Mouse (Mus musculus) liver, embryonic 11.5 days (tissue): ENCODE results near the gene Etl4. TPM values are rescaled to one million over a fixed set of nuclear protein-coding genes. Genes with fewer than 3 reads are reported as not detected.
"Not testable (repeated sequence)": the region's sequence is repeated elsewhere in the genome, so short reads cannot be mapped to it uniquely, and the experiment has no call there.

Experiments used
- ATAC-seq: fragments of 200-750 bp; cut with Nextera tagmentation; replicated peaks from 2 replicates; pipeline ENCODE4 v1.8.0; 2017; ENCODE audit warnings: moderate number of reproducible peaks, mild to moderate bottlenecking, moderate TSS enrichment, moderate library complexity; ENCODE audit not compliant: low FRiP score
- DNase-seq: peaks from one replicate; pipeline ENCODE4 v3.0.0-alpha.2; 2017; ENCODE audit warnings: low spot score
- H3K27ac ChIP-seq: fragments of 300-500 bp; sonication (generic); 2 replicates; pipeline ENCODE4 v1.5.1; 2014; ENCODE audit warnings: mild to moderate bottlenecking, low read depth, low read length, control low read depth
- H3K27me3 ChIP-seq: fragments of 300-500 bp; sonication (generic); replicated peaks from 2 replicates; pipeline ENCODE4 v1.6.1; 2014; ENCODE audit warnings: low read length, mixed read lengths; ENCODE audit not compliant: control insufficient read depth, insufficient read depth
- H3K36me3 ChIP-seq: fragments of 300-500 bp; sonication (generic); 2 replicates; pipeline ENCODE4 v1.6.1; 2014; ENCODE audit warnings: mild to moderate bottlenecking, low read length, moderate library complexity, mixed read lengths; ENCODE audit not compliant: control insufficient read depth, insufficient read depth
- H3K4me1 ChIP-seq: fragments of 300-500 bp; sonication (generic); replicated peaks from 2 replicates; pipeline ENCODE4 v1.6.1; 2014; ENCODE audit warnings: low read length, mixed read lengths; ENCODE audit not compliant: control insufficient read depth, insufficient read depth
- H3K4me2 ChIP-seq: fragments of 300-500 bp; sonication (generic); 2 replicates; pipeline ENCODE4 v1.6.1; 2014; ENCODE audit warnings: mild to moderate bottlenecking, control low read depth, moderate library complexity
- H3K4me3 ChIP-seq: fragments of 300-500 bp; sonication (generic); 2 replicates; pipeline ENCODE4 v1.5.1; 2014; ENCODE audit warnings: low read depth, low read length, control low read depth
- H3K9ac ChIP-seq: fragments of 300-500 bp; sonication (generic); 2 replicates; pipeline ENCODE4 v1.6.1; 2014; ENCODE audit warnings: low read depth, low read length, control low read depth
- H3K9me3 ChIP-seq: fragments of 300-500 bp; sonication (generic); 2 replicates; pipeline ENCODE4 v1.6.1; 2016; ENCODE audit warnings: low read length, inconsistent platforms, mixed read lengths; ENCODE audit not compliant: control insufficient read depth
- WGBS: fragments of 180-500 bp; shearing (Covaris S2); extraction: QIAGEN DNeasy Blood & Tissue Kit; methylation state at CpG from one replicate; pipeline ENCODE4 v1.1.7; 2014; 5-methylcytosine and 5-hydroxymethylcytosine counted together
- polyA plus RNA-seq: library from polyadenylated mRNA; unstranded; fragments of >200 nt; fragmentation: Nextera tagmentation; extraction: Ambion mirVana; gene quantifications from 2 replicates; pipeline ENCODE4 v1.2.1, GENCODE M21; 2014

Gene Etl4
- polyA plus RNA-seq, 1 experiment from 2014 or later, result 17.9 TPM

DNA sequence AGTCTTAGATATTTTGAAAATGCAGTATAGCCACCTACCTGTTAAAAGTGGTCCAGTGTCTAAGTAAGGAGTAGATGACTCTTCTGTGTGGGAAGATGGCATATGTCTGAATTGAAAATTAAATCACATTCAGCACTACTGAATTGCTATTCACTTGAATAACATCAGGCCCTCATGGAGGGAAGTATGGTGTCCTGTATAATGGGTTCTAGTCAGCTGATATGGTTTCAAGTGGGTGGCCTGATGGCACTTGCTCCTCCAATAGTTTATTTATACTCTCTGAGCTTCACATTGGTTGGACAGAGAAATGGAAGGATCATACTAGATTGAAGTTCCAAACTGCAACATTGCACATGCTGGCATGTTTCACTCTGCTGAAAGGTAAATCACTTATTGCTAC, 202.1 kb downstream of the Etl4 start:
- H3K4me1 ChIP-seq, result no peaks in the 10 kb centered on the region
- no peak for ATAC-seq
- H3K9me3 ChIP-seq, result no peaks in the 10 kb centered on the region
- no peaks in the 10 kb centered on the region for H3K27me3 ChIP-seq
- no peak overlapping the region for H3K4me2 ChIP-seq
- H3K27ac ChIP-seq, result no peak overlapping the region
- DNase-seq, result no peak
- no peak overlapping the region for H3K9ac ChIP-seq
- H3K36me3 ChIP-seq, result no peaks in the 10 kb centered on the region
- no peak overlapping the region for H3K4me3 ChIP-seq

DNA sequence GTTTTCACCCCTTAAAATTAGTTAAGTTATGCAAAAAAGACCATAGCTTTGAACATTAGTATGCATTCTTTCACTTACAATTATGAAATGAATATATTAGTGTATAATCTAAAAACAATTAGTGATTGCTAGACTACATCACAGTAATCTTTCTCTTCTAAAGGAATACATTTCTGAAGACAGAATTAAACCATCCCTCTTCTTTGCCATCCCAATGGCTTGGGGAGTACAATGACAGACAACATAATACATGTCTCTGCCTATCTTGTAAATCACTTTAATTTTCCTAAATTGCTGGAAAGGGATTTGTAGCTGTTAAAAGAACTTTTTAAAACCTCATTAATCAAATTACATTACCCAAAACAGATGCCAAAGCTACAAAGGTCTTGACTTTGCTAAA, 216.3 kb downstream of the Etl4 start:
- Histone ChIP-seq H3K27me3 (no peaks in the 10 kb centered on the region), H3K36me3 (no peaks in the 10 kb centered on the region), H3K9me3 (no peaks in the 10 kb centered on the region), H3K27ac (no peak overlapping the region), H3K4me2 (no peak overlapping the region), H3K4me3 (no peak overlapping the region), H3K9ac (no peak overlapping the region), H3K4me1 (no peaks in the 10 kb centered on the region)
- DNase-seq (no peak), ATAC-seq (no peak)

DNA sequence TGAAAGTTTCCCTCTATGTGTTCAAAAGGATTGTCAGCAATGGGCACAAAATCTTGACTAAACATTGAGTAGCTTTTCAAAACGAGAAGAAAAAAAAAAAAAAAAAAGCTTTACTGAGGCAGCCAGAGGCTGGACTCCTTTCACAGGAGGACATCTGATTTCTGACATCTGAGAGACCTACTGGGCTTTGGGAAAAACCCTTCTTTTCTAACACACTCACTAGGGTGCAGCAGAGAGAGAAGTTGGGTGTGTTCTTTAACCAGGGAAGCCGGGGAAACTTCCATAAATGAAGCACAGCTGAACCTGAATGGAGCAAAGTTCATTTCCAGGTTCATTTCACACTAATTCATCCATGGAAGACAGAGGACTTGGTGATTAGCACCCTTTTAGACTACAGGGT, 222.2 kb downstream of the Etl4 start:
- DNase-seq, result no peak
- no peaks in the 10 kb centered on the region for H3K27me3 ChIP-seq
- no peak for ATAC-seq
- H3K27ac ChIP-seq, result no peak overlapping the region
- no peak overlapping the region for H3K9ac ChIP-seq
- no peaks in the 10 kb centered on the region for H3K9me3 ChIP-seq
- H3K36me3 ChIP-seq, result no peaks in the 10 kb centered on the region
- no peak overlapping the region for H3K4me2 ChIP-seq
- H3K4me3 ChIP-seq, result no peak overlapping the region
- no peaks in the 10 kb centered on the region for H3K4me1 ChIP-seq
- 26% methylated on average over 2 of the region's 2 CpGs for WGBS

DNA sequence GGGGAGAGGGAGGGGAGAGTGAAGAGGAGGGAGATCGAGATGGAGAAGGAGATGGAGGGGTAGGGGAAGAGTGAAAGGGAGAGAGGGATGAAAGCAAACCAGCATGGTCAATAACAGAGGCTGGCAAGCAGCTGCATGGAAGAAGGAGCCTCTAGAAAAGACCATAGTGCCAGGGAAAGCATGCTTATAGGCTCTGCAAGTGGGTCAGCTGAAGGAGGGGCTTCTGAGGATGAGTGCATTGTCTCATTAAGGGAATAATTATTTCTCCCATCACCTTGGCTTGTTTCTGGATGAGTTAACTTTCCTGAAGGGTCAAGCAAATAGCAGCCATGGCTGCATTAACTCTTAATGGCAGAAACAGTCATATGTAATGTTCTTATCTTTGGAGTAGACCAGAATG, 228.8 kb downstream of the Etl4 start:
- Histone ChIP-seq H3K4me1 (no peaks in the 10 kb centered on the region), H3K4me3 (no peak overlapping the region), H3K27me3 (no peaks in the 10 kb centered on the region), H3K36me3 (no peaks in the 10 kb centered on the region), H3K9me3 (no peaks in the 10 kb centered on the region), H3K4me2 (no peak overlapping the region), H3K27ac (no peak overlapping the region), H3K9ac (no peak overlapping the region)
- ATAC-seq (no peak), DNase-seq (no peak)
- WGBS, result 60% methylated on average over 1 of the region's 1 CpGs

DNA sequence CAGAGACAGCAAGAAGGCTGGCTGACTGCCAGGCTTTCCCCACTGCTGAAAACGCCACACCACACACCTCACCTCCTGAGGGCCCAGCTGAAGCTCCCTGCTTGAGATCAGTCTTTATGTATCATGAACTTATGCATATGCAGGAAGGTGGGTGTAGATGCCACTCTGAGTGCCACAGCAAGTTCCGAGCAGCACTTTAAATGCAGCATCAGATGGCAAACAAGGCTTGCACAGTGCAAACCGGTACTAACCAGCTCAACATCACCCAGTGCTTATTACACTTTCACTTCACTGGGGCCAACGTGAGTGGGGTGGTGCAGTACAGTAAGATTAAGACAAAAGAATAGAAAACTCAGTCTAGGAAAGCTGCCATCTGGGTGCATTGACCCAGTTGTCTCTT, 235.8 kb downstream of the Etl4 start:
- no peak overlapping the region for H3K9ac ChIP-seq
- 70% methylated on average over 4 of the region's 4 CpGs for WGBS
- H3K4me1 ChIP-seq, result no peaks in the 10 kb centered on the region
- DNase-seq (no peak), ATAC-seq (no peak)
- H3K36me3 ChIP-seq, result no peaks in the 10 kb centered on the region
- H3K4me3 ChIP-seq, result no peak overlapping the region
- no peak overlapping the region for H3K27ac ChIP-seq
- no peaks in the 10 kb centered on the region for H3K9me3 ChIP-seq
- H3K27me3 ChIP-seq, result no peaks in the 10 kb centered on the region
- H3K4me2 ChIP-seq, result no peak overlapping the region

DNA sequence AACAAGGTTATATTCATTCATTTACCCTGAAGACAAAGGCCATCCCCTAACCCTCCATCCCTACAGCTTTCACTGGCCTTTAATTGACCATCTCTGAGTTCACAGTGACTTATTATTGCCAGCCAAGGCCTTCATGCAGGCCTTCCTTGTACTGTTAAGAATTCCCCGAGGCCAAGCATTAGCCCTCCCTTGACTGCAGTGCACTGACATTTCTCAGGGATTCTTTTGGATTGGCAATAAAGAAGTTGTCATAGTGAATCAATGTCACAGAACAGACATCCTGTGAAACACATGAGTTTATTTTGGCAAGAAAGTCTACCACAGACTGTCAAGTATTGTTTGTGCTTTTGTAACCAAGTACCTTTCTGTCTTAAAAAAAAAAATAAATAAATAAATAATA, 257.5 kb downstream of the Etl4 start:
- no peak overlapping the region for H3K4me2 ChIP-seq
- ATAC-seq, result no peak
- DNase-seq, result no peak
- H3K27me3 ChIP-seq, result no peaks in the 10 kb centered on the region
- H3K4me3 ChIP-seq, result no peak overlapping the region
- H3K36me3 ChIP-seq, result no peaks in the 10 kb centered on the region
- no peaks in the 10 kb centered on the region for H3K4me1 ChIP-seq
- 78% methylated on average over 1 of the region's 1 CpGs for WGBS
- no peaks in the 10 kb centered on the region for H3K9me3 ChIP-seq
- no peak overlapping the region for H3K27ac ChIP-seq
- H3K9ac ChIP-seq, result no peak overlapping the region

- DNase-seq, result no peak
- Histone ChIP-seq H3K9me3 (no peaks in the 10 kb centered on the region), H3K36me3 (no peaks in the 10 kb centered on the region), H3K4me2 (no peak overlapping the region), H3K27ac (no peak overlapping the region), H3K4me1 (no peaks in the 10 kb centered on the region), H3K9ac (no peak overlapping the region), H3K27me3 (no peaks in the 10 kb centered on the region), H3K4me3 (no peak overlapping the region)
- ATAC-seq, result no peak
- 85% methylated on average over 5 of the region's 5 CpGs for WGBS
These were observed 258.0 kb downstream of the Etl4 start for GRCm38 (mm10) chr2:20167566-20167965.

- Histone ChIP-seq H3K27ac (no peak overlapping the region), H3K9me3 (no peaks in the 10 kb centered on the region), H3K27me3 (no peaks in the 10 kb centered on the region), H3K4me1 (no peaks in the 10 kb centered on the region), H3K36me3 (no peaks in the 10 kb centered on the region), H3K4me3 (no peak overlapping the region), H3K9ac (no peak overlapping the region), H3K4me2 (no peak overlapping the region)
- DNase-seq (no peak), ATAC-seq (no peak)
- 70% methylated on average over 4 of the region's 4 CpGs for WGBS
These were observed 258.6 kb downstream of the Etl4 start for GRCm38 (mm10) chr2:20168156-20168555.

DNA sequence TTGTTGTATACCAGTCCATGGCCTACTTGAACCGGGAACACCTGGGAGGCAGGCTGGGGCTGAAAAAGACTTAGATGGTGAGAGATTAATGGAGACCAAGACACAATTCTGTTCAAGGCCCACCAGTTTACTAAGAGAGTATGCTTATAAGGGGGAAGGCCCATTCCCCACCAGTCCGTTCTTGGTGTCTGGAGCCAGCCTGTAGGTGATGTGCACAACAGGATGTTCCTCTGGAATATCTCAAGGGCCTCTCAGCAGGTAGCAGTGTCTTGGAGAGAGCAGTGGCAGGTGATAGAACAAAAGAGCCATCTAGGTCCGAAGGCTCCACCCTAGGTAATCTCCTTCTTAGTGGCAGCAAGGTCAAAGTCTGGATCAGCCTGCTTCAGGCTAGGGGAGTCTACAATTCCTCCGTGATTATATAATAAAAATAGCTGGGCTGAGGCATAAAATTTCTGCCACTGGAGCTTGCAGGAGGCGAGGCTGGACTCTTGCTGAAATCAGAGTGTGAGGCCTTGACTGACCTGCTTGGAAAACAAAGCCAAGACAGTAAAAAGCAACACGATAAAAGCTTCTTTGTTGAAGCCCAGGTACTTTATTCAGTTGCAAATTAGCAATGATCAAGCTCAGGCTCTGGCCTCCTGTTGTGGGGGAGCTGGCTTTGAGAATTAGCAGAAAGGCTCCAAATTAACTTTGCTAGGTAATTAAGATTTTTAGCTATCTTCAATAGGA, 267.0 kb downstream of the Etl4 start:
- H3K27me3 ChIP-seq, H3K27ac ChIP-seq, H3K9me3 ChIP-seq, ATAC-seq, H3K4me3 ChIP-seq, H3K4me1 ChIP-seq, DNase-seq, H3K36me3 ChIP-seq, H3K4me2 ChIP-seq, H3K9ac ChIP-seq: not testable (repeated sequence)
- WGBS, result 71% methylated on average over 6 of the region's 6 CpGs
